Mouse (Mus musculus) hindbrain, postnatal 0 days (tissue): ENCODE measurements around the gene Cryab. TPM values are rescaled to one million over a fixed set of nuclear protein-coding genes. Genes with fewer than 3 reads are reported as not detected.

Experiments used
- ATAC-seq: fragments of 200-750 bp; cut with Nextera tagmentation; 2 replicates; pipeline ENCODE4 v1.8.0; 2017; ENCODE audit warnings: mild to moderate bottlenecking, moderate TSS enrichment, moderate library complexity
- DNase-seq: peaks from one replicate; pipeline ENCODE4 v3.0.0-alpha.2; 2015; ENCODE audit warnings: low spot score
- H3K27ac ChIP-seq: fragments of 300-500 bp; sonication (generic); 2 replicates; pipeline ENCODE4 v1.5.1; 2014; ENCODE audit warnings: mild to moderate bottlenecking
- H3K27me3 ChIP-seq: fragments of 300-500 bp; sonication (generic); 2 replicates; pipeline ENCODE4 v1.6.1; 2014; ENCODE audit warnings: low read length, mixed read lengths; ENCODE audit not compliant: insufficient read depth
- H3K36me3 ChIP-seq: fragments of 300-500 bp; sonication (generic); 2 replicates; pipeline ENCODE4 v1.6.1; 2014; ENCODE audit warnings: low read length, mixed read lengths; ENCODE audit not compliant: insufficient read depth
- H3K4me1 ChIP-seq: fragments of 300-500 bp; sonication (generic); 2 replicates; pipeline ENCODE4 v1.6.1; 2014; ENCODE audit warnings: antibody characterized with exemption, low read length, mixed read lengths; ENCODE audit not compliant: insufficient read depth
- H3K4me2 ChIP-seq: fragments of 300-500 bp; sonication (generic); 2 replicates; pipeline ENCODE4 v1.6.1; 2014; ENCODE audit warnings: low read depth, mild to moderate bottlenecking, low read length, moderate library complexity, mixed read lengths
- H3K4me3 ChIP-seq: fragments of 300-500 bp; sonication (generic); 2 replicates; pipeline ENCODE4 v1.5.1; 2014; ENCODE audit warnings: low read length
- H3K9ac ChIP-seq: fragments of 300-500 bp; sonication (generic); replicated peaks from 2 replicates; pipeline ENCODE4 v1.6.1; 2014; ENCODE audit warnings: mild to moderate bottlenecking, low read length, moderate library complexity, mixed read lengths
- H3K9me3 ChIP-seq: fragments of 300-500 bp; sonication (generic); 2 replicates; pipeline ENCODE4 v1.6.1; 2016; ENCODE audit warnings: low read length, mixed read lengths
- CTCF ChIP-seq: IDR thresholded peaks from 2 replicates; pipeline ENCODE4 v1.5.1; 2016; ENCODE audit warnings: antibody characterized with exemption, control low read depth, low read depth
- WGBS: fragments of 180-500 bp; shearing (Covaris S2); extraction: QIAGEN DNeasy Blood & Tissue Kit; methylation state at CpG from one replicate; pipeline ENCODE4 v1.1.7; 2014; 5-methylcytosine and 5-hydroxymethylcytosine counted together
- polyA plus RNA-seq: library from polyadenylated mRNA; unstranded; fragments of >200 nt; fragmentation: Nextera tagmentation; extraction: Ambion mirVana; gene quantifications from 2 replicates; pipeline ENCODE4 v1.2.1, GENCODE M21; 2015
- total RNA-seq: library from RNA; depleted of rRNA; stranded (reverse); fragments of >200 nt; gene quantifications from 2 replicates; pipeline ENCODE4 v1.2.3, GENCODE M21; 2014

Cryab gene
- total and polyA plus RNA-seq, 2 experiments from 2014 or later: 9.1 to 31.4 TPM

- H3K27ac ChIP-seq: no peak overlapping the region
- ATAC-seq (no peak), DNase-seq (no peak)
- H3K9me3 ChIP-seq: no peaks in the 10 kb centered on the region
- H3K36me3 ChIP-seq: no peaks in the 10 kb centered on the region
- no peak overlapping the region for H3K4me2 ChIP-seq
- WGBS: 91% methylated on average over 3 of the region's 3 CpGs
- H3K9ac ChIP-seq: no peak overlapping the region
- no peak overlapping the region for H3K4me3 ChIP-seq
- no peaks in the 10 kb centered on the region for H3K27me3 ChIP-seq
- H3K4me1 ChIP-seq: peaks cover 11% of the 10 kb centered on the region; the same call in 1 of the 2 replicates
- TF ChIP-seq CTCF: no peak
Measured at GRCm38 (mm10) chr9:50742261-50742660, 8.9 kb upstream of the Cryab start.

GRCm38 (mm10) chr9:50742744-50743143 lies 8.4 kb upstream of the Cryab start:
- Histone ChIP-seq H3K9ac (no peak overlapping the region), H3K4me3 (no peak overlapping the region), H3K36me3 (no peaks in the 10 kb centered on the region), H3K27ac (no peak overlapping the region), H3K4me2 (no peak overlapping the region), H3K4me1 (peaks cover 11% of the 10 kb centered on the region; the same call in 1 of the 2 replicates), H3K9me3 (no peaks in the 10 kb centered on the region), H3K27me3 (no peaks in the 10 kb centered on the region)
- TF ChIP-seq CTCF: no peak
- WGBS: 79% methylated on average over 2 of the region's 2 CpGs
- ATAC-seq: no peak
- DNase-seq: no peak

GRCm38 (mm10) chr9:50745806-50746205 lies 5.3 kb upstream of the Cryab start:
- 12% methylated on average over 7 of the region's 7 CpGs for WGBS

GRCm38 (mm10) chr9:50746214-50746677 lies 4.9 kb upstream of the Cryab start, which contains the start of gene 2310030G06Rik:
Gene 2310030G06Rik, minus strand, starts transcription at chr9:50746536.
- peak within 1 kb of the TSS; percentile 34 for H3K4me3 ChIP-seq
- H3K4me2 ChIP-seq: peak within 1 kb of the TSS; percentile 58
- 4% methylated on average over 19 of the region's 19 CpGs for WGBS
- H3K4me1 ChIP-seq: peaks cover 6% of the 10 kb centered on the region; the same call in 1 of the 2 replicates
- ATAC-seq (no peak), DNase-seq (peak; percentile 52)
- peak within 1 kb of the TSS; percentile 31; the same call in 1 of the 2 replicates for H3K9ac ChIP-seq
- no peak within 1 kb of the TSS for H3K27ac ChIP-seq
- no peaks in the 10 kb centered on the region for H3K9me3 ChIP-seq
- H3K27me3 ChIP-seq: no peaks in the 10 kb centered on the region
- no peaks in the 10 kb centered on the region for H3K36me3 ChIP-seq
- TF ChIP-seq CTCF: peak; percentile 32; the same call in 1 of the 2 replicates

More at GRCm38 (mm10) chr9:50745806-50746205, 5.3 kb upstream of the Cryab start:
- Histone ChIP-seq H3K9ac (0 out of 2 replicates have a peak overlapping the region, but pooled peaks have one; percentile 31), H3K9me3 (no peaks in the 10 kb centered on the region), H3K4me3 (peak overlapping the region; percentile 34), H3K4me1 (peaks cover 6% of the 10 kb centered on the region; the same call in 1 of the 2 replicates), H3K27me3 (no peaks in the 10 kb centered on the region), H3K4me2 (peak overlapping the region; percentile 58), H3K27ac (no peak overlapping the region), H3K36me3 (no peaks in the 10 kb centered on the region)
- no peak for TF ChIP-seq CTCF
- DNase-seq (no peak), ATAC-seq (no peak)

- DNase-seq (no peak), ATAC-seq (no peak)
- no peaks in the 10 kb centered on the region for H3K27me3 ChIP-seq
- no peak overlapping the region for H3K27ac ChIP-seq
- H3K4me3 ChIP-seq: no peak overlapping the region
- WGBS: 49% methylated on average over 6 of the region's 6 CpGs
- no peak for TF ChIP-seq CTCF
- no peak overlapping the region for H3K9ac ChIP-seq
- H3K4me2 ChIP-seq: no peak overlapping the region
- H3K4me1 ChIP-seq: peaks cover 16% of the 10 kb centered on the region
- H3K36me3 ChIP-seq: no peaks in the 10 kb centered on the region
- no peaks in the 10 kb centered on the region for H3K9me3 ChIP-seq
Measured at GRCm38 (mm10) chr9:50750706-50751105, 419 bp upstream of the Cryab start.

GRCm38 (mm10) chr9:50752054-50752602 lies 1.0 kb downstream of the Cryab start, which contains the start of gene Hspb2:
Gene Hspb2, minus strand, starts transcription at chr9:50752354.
- no peak within 1 kb of the TSS; the same call in 1 of the 2 replicates for H3K9ac ChIP-seq
- TF ChIP-seq CTCF: no peak
- H3K4me1 ChIP-seq: peaks cover 9% of the 10 kb centered on the region
- no peaks in the 10 kb centered on the region for H3K36me3 ChIP-seq
- 50% methylated on average over 14 of the region's 14 CpGs for WGBS
- DNase-seq (no peak), ATAC-seq (peak; percentile 51; the same call in 1 of the 2 replicates)
- no peaks in the 10 kb centered on the region for H3K27me3 ChIP-seq
- peak within 1 kb of the TSS; percentile 26; the same call in 1 of the 2 replicates for H3K27ac ChIP-seq
- H3K9me3 ChIP-seq: no peaks in the 10 kb centered on the region
- no peak within 1 kb of the TSS for H3K4me3 ChIP-seq
- H3K4me2 ChIP-seq: peak within 1 kb of the TSS; percentile 16; the same call in 1 of the 2 replicates
